Mouse (Mus musculus) R1 (cell line): Measurements from ENCODE around the gene Gprc5c.

Experiments used
- DNase-seq: peaks from one replicate; pipeline ENCODE4 v3.0.0-alpha.2; 2018; ENCODE audit warnings: low read depth, low spot score

Gprc5c gene

DNA sequence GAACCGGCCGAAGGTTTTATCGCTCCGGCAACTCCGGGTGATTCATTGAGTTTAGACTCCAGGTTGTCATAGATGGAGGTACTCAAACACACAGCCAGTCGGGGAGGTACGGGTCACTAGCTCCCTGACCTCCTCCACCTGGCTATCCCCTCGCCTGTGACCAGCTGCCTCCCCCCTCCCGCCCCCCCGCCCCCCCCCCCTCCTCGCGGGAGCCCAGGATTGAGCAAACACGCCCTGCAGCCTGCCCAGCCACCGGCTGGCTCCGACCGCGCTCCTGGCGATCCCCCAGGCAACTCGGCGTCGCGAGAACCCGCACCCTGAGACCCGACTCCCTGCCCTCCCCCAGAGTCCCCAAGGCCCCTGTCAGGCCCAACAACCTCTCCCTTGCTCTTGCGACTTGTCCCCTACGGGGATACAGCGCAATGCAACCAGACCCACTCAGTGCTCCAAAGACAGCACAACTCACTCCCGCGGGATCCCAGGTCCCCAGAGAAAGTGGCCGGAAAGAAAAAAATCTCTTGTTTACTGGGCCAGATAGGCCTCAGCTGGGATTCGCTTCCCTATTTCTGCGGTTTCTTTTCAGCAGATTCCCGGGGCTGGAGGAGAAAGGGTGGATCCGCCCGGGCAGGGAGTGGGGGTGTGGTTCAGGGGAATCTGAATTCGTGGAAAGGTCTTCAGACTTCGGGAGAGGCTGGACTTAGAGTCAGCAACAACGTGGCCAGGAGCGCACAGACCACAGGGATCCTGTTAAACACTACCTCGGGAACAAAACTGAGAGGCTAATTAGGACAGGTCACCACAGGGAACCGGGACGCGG is at the start of gene Gprc5c:
Gene Gprc5c, plus strand, starts transcription at position 701 of the 817 bp plus-strand sequence.
- DNase-seq: peak; percentile 75

DNA sequence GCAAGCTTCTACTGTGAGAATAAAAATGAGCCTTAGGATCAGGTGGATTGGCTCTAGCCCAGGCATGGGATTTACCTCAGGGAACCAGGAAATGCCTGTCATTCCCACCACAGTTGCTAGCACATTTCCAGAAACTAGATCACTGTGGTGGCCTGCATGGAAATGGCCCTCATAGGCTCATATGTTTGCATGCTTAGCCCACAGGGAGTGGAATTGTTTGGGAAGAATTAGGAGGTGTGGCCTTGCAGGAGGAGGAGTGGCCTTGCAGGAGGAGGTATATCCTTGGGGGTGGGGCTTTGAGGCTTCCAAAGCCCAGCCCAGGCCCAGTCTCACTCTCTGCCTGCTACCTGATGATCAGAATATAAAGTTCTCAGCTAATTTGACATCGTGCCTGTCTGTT is 49.0 kb upstream of the Gprc5c start:
- peak; percentile 68 for DNase-seq

DNA sequence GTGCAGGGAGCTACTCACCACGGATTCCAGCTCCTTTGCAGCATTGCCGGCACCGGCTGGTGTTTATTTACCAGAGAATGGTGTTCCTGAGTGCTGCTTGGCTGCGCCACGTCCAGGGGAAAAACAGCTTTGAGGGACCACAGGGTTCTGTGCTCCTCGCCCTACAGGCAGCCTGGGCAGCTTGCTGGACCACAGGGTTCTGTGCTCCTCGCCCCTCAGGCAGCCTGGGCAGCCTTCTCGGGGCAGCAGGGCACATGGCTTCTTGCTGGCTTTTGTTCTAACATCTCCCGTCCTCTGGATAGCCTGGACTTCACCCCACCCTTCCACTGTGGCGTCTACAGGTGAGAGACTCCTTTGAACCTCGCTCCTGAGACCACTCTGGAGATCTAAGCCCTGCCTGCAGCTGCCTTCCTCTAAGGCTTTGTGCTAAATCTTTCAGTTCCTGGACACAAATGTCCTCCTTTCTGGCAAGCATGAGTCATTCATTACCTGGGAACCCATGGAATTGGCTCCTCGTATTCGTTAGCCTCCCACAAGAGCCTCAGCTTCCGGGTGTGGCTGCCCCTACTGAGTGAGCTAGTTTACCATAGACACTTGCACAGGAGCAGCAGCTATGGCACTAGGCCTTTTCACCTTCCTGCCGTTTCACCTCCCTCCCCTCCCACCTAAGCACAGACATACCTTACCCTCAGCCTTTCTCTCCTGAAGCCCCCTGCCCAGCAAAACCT is 48.2 kb upstream of the Gprc5c start:
- no peak for DNase-seq

DNA sequence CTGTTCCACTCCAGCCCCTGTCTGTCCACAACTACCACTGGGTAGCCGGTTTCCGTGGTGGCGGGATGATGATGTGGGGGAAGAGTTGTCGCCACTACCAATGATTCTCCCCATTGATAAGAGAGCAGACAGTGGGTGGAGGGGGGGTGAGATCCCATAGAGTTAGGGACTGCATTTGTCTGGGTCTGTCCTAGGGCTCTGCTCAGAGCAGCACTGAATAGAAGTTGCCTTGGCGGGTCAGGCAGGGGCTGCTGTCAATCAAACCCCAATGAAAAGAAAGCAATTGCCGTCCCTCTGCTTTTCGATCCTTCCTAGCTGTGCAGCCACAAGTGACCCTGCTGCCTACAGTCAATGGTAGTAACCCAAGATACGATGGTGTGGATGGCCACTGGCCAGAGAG is 47.0 kb upstream of the Gprc5c start:
- no peak for DNase-seq

DNA sequence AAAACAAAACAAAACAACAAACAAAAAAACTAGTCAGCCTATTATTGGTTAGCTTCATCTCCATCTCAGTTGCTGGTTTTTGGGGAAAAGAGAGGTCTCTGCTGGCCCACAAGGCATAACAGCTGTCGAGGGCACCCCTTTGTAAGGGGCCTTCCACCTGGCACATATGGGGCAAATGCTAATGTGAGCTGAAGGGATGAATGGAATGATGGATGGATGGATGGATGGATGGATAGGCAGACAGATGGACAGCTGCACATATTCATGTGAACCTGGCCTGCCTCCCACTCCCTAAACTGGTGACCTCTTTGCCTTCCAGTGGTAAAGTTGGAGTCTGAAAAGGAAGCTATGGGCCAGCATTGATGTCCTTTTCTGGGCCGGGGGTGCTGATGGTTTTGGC is 43.9 kb upstream of the Gprc5c start:
- no peak for DNase-seq

DNA sequence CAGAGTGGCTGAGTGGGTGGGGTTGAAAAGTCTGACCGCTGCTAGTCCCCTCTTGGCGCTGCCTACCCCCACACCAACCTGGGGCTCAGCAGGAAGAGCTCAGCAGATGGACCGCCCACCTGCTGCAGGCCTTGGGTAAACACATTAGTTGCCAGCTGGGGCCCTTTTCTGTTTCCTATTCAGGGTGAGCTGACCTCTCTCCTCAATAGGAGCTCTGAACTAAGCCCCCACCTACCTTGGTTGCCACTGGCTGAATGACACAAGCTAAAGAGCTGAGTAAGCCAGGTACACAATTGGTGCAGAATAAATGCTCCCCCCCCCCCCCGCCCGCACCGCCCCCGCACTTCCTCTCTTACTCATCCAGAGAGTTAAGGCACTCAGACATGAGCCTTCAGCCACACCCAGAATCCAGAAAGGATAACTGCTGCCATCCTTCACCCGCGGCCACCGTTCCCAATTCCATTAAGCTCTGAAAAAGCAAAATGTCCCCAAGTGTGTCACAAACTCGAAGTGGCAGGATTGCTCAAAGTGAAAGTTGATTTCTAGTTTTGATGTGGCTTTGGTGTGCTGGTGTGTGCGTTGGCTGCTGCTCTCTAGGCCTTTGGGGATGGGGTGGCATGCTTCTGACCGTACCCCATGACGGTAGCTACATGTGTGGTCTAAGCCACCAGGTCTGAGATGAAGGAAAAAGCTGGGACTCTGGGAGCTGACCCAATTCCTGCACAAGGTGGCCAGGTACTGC is 43.1 kb upstream of the Gprc5c start:
- no peak for DNase-seq

DNA sequence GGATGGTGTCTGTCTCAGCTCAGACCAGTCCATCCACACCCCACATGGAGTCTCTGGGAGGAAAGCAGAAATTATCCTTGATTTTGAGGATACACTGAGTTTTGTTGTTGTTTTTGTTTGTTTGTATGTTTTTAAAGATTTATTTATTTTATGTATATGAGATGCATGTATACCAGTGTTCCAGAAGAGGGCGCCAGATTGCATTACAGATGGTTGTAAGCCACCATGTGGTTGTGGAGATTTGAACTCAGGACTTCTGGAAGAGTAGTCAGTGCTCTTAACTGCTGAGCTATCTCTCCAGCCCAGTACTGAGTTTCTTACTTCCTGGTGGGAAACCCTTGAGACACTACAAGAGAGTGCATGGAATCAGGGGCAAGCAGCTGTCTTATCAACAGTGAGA is 41.6 kb upstream of the Gprc5c start:
- no peak for DNase-seq

DNA sequence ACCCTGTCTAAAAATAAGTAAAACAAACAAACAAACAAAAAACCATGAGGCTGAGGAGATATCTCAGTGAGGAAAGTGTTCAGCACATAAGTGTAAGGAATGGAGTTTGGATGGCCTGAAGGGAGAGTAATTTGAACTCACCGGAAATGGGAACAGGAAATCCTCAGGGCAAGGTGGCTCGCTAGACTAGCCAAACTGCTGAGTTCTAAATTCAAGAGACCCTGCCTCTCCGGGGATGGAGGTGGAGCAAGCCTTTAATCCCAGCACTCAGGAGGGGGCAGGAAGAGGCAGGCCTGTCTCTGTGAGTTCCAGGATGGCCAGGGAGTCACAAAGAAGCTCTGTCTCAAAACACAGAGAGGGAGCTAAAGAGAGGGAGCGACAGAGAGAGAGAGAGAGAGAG is 40.6 kb upstream of the Gprc5c start:
- DNase-seq: peak; percentile 68

DNA sequence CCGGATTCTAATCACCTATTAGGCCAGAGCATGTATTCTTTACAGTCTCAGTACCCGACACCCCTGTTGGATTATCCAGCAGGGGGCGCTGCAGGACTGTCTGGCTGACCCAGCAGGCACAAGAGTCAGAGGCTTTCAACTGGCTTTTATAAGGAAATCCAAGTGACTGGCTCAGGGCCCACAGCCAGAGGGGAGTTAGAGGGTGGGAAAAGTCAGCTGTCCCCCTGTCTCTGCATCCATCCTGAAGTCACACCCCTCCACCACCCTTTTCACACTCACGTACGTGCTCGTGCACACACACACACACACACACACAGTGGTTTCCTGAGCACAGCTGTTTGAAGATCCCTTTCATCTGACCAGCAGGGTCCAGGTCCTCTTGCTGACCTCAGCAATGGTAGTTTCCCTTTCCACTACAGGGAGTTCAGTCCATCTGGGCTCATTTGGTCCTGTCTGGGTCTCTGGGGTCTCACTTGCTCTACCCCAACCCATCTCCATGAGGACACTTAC is 38.2 kb upstream of the Gprc5c start:
- peak; percentile 85 for DNase-seq

DNA sequence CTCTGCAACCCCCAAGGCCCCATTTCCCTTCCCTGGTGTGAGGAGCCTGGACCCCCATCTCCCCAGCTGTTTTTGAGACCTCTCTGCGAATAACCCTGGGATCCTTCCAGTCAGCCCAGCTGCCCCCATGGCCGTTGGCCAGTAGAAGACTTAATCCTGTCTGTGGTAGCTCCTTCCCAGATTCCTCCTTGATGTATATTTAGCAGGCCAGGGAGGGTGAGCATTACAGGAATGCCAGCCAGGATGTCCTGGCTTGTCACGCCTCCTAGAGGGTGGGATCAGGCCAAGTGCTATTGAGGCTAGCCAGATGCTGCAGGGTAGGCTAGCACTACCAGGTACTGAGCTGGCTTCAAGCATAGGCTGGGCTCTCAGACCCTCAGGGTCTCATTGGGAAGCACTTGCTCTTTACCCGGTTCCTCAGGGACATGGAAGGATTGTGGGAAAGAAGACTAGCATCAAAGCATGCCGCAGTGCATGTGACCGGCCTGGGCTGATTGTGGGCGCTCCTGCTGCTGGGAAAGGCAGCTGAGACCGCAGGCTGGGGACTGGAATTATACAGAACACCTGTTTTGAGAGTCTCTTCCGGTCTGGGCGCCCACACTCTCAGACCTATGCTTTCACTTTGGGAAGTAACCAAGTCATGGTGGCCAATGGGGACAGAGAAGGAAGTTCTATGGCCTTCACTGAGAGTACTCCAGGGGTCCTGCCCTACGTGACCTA is 35.9 kb upstream of the Gprc5c start:
- DNase-seq: peak; percentile 39

DNA sequence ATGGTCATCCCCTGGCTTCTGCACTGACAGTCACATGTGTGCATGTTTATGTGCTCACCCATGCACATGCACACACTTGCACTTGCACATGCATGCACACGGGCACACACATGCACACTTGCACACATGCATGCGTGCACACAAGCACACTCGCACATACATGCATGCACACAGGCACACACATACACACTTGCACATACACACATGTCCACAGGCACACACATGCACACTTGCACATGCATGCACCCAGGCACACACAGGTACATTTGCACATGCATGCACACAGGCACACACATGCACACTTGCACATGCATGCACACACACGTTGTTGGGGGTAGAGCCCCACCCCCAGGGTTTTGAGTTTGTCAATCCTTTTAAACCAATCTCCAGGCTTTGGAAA is 34.0 kb upstream of the Gprc5c start:
- no peak for DNase-seq

DNA sequence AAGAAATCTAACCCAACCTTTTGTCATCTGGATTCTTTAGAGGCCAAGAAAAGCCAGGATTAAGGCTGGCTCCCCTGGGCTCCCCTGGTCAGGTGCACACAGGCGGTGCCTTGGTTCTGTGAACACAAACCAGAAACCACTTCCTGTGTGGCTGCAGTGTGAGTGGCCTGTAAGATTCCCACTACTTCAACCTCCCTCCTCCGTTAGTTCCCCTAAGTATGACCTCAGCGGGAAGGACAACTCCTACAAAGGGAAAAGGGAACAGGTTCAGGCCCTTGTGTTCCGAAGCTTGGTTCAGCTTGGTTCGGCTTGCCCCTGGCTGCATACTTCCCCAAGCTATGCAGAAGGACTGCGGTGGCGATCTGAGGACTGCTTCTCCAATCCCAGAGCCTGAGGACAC is 32.8 kb upstream of the Gprc5c start:
- DNase-seq: no peak

DNA sequence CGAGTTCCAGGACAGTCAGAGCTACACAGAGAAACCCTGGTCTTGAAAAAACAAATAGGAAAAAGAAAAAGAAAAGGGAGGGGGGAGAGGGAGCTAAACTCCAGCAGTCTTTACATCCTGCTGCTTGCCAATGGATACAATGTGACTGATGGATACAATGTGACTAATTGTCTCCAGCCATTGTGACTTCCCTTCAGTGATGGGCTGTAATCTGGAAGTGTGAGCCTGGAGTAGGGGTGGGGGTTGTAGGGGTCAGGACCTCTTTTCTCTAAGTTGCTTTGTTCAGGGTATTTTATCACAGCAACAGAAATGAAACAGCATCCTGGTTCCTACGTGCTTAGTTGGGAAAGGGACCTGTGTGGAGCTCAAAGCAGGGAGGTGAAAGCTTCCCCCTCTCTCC is 31.8 kb upstream of the Gprc5c start:
- no peak for DNase-seq

DNA sequence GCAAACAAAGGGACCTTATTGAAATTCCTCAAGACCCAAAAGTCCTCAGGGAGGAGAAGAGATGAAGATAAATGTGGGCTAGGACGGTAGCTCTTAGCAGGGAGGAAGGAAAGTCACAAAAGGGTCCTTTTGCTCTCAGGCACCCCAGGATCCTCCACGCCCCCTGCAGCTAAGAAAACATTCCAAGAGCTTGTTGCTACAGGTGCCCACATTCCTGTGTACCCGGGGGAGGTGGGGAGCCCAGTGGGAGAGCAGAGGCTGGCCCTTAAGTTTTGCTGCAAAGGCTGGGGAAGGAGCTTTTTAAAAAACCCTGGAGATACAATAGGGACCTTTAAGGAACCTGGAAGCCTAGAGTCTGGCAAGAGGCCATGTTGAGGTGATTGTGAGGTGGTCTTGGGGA is 30.5 kb upstream of the Gprc5c start:
- DNase-seq: peak; percentile 77

DNA sequence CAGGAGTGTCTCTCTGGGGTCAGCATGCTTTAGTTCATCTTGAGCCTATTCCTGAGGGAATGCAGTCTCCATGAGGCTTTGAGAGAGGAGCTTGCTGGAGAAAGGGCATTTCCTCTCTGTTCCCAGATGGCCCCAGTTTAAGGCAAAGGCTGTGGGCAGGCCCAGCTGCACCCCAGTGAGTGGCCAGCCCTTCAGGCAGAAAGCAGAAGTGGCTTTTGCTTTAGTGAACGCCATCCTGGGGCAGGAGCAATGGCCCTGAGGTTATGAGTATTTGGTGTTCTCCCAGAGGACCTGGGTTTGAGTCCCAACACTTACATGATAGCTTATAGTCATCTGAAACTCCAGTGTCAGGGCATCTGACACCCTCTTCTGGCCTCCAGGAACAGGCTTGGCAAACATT is 29.6 kb upstream of the Gprc5c start:
- DNase-seq: no peak

DNA sequence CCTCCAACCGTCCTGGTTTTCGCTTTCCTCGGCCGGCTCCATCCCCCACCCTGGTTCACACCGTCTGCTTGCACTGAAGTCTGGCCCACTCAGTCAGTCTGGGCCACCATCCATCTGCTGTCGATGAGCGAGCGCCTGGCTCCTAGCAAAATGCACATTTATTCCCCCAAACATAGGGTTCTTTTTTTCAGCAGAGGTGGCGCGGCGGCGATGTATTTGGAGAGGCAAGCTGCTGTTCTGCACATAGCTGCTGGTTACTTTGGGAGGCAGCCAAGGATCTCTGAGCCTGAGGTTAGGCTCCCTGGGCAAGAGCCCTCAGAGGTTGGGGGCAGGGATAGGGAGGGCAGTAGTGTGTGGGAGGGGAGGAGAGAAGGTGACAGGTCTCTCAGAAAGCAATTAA is 28.2 kb upstream of the Gprc5c start:
- DNase-seq: no peak

DNA sequence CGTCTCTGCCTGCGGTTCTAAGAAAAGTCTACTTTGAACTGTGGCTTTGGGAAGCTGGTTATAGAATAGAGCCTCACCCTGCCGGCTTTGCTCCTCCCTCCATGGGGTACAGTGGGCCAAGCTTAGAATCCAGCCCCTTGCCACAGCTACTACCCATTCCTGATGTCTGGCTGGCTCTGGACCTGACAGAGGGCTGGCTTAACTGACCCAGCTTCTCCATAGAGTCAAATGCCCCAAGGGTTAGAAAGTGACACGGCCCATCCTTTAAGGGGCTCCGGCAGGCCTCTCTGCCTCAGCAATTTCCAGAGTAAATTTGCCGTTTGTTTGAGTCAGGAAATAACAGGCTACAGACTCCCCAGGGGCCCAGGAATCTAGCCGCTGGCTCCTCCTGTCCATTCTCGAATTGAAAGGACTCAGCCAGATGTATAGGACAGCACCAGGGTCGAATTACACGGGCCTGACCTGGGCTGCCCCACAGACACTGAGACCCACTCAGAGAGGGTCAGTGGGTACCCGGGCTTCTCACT is 27.7 kb upstream of the Gprc5c start:
- no peak for DNase-seq

DNA sequence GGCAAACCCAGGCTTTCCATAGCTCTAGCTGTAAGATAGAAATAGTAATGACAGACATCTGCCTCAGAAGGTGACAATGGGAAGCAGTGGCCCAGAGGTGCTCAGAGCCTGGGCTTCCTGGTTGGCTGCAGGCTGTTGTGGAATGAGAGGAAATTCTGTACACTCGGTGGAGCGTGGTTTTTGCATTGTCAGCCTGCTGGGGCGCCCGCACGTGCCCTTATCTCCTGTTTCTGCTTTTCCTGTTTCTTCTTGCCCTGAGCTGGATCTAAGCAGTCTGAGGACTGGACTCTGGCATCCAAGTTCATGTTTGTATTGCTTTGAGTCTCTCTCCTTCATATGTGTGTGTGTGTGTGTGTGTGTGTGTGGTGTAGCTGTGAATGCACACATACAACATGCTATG is 24.3 kb upstream of the Gprc5c start:
- no peak for DNase-seq

DNA sequence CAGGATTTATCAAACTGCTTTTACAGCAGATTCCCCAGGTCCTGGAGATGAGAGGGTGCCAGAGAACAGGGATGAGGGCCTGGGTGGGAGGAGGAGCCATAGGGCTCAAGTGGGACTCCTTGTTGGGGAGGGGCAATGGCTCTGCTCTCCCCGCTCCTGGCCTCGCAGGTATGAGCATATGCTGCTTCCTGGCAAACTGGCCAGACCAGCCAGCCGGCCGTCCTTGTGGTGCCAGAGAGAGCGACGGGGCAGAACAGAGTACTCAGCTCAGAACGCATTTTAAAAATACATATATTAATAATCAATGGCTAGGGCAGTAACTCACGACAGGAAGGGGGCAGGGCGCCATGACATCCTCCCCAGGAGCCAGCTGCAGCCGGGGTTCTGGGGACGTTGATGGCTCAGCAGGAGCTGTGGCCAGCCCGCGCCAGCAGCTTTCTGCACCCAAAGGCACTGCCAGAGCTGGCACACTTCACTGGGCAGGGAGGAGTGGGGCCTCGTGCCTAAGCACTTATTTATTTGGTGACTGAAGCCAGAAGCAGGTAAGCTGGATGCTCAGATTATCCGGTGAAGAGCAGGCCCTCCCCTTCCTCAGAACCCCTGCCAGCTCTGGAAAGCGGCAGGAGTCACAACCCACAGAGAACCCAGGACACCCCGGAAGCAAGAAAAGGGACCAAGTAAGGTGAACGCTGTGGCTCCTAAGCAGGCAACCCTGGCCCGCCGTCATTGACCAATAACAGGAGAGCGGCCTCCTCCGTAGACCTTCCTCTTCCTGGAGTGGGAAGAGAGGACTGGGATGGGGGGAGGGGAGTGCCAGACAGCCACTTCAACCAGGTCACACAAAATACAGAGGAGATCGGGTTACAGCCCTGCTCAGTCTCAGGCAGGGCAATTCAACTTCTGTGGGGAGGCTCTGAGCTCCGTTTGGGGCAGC is 21.2 kb upstream of the Gprc5c start:
- DNase-seq: peak; percentile 94

DNA sequence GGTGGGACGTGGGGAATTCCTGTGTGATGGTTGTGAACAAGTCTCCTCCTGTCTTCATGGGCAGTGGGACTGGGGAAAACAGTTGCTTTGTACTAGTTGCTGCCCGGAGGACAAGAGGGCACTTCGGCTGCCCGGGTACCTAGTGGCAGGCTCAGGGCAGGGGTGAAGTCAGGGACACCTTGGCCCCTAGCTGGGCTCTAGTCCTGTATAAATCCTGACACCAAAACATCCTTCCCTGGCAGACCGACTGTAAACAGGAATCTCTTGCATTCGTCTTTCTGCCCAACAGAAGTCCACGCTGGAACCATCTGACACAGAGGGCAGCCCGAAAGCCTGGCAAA is 20.5 kb upstream of the Gprc5c start:
- no peak for DNase-seq
